Mouse (Mus musculus) T-helper 2 cell (primary cell): Measurements from ENCODE around the gene Ddx25.

Source experiments
- in situ Hi-C: fragments of 300-600 bp; cut with MboI, MseI; formaldehyde crosslinking; loops from one replicate; pipeline ENCODE4 v1.15.1; 2025; ENCODE audit warnings: high pct_unique_total_duplicates

Gene Ddx25

DNA sequence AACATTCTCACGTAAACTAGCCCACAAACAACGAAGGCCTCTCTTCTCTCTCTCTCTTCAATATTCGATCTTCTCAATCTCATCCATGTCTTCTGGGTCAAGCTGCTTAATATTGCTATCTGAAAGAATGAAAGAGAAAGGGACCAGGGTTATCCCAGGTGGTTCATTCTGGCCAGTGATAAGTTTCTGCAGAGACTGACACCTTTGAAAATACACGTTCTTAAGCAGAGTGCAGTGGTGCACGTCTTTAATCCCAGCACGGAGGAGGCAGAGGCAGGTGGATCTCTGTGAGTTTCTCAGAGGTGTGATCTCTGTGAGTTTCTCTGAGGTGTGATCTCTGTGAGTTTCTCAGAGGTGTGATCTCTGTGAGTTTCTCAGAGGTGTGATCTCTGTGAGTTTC, 16.4 kb downstream of the Ddx25 start:
- in situ Hi-C loops, result no loop called here

DNA sequence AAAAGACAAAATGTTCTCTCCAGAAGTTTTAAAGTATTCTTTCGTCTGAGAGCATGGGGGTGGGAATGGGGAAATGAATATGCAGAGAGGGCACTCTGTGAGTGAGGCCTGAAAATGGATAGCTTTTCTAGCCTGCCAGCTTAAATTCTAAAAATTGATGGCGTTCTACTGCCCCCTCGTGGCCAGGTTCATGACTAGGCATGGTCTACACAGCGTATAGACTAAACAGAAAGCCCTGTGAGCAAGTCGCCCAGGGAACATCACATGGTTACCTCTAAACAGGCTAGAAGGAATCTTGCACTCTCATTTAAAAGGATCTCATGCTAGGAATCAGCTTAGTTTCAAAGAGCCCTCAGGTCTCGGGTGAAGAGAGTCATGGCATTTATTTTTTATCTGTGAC, 16.8 kb downstream of the Ddx25 start:
- in situ Hi-C loops, result no loop called here

DNA sequence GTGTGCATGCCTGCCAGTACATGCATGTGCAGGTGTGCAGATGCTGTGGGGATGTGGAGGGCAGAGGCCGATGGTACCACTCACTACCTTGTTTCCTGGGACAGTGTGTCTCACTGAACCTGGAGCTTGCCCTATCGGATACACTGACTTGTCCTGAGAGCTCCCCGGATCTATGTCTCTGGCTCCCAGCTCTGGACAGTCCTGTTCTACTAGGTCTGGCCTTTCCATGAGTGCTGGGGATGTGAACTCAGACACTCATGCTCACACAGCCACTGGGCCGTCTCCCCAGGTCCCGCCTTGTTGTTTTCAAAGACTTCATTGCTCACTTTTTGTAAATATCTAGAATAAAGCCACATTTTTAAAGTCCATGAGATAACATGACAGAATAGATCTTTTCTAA, 17.3 kb downstream of the Ddx25 start:
- in situ Hi-C loops, result no loop called here

DNA sequence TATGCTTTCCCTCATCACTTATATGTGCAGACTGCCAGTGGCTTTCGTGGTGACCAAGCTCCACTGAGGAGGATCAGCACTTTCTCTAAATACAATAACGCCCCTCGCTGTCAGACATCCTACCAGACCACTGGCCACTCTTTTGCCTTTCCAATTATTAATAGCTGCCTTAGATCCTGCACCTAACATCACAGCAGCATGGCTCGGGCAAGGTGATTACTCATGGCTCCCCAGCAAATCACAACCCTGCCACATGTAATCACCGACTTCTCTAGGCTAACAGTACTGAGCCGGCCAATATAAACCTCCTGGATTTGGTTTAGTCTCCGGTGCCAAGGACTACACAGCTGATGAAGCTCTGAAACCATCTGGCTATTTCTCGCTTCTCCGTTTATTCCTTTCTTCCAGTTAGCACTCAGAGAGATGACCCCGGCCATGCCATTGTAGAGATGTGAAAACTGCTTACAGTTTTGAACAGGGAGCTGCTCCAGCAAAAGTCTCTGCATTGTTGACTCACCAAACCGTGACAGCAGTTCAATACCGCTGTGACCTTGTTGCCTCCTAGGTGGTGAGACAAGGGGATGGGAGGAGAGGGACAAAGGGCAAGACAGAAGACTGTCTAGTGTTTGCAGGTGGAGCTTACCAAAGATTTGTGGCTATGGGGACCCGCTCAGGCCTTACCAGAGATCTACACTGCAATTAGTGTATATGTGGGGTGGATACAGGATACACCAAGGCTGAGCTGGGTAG, 19.2 kb downstream of the Ddx25 start:
- in situ Hi-C loops, result loop anchor here (10.0 kb wide), 1 partner anchor 554 kb away; no protein-coding TSS in a partner anchor

DNA sequence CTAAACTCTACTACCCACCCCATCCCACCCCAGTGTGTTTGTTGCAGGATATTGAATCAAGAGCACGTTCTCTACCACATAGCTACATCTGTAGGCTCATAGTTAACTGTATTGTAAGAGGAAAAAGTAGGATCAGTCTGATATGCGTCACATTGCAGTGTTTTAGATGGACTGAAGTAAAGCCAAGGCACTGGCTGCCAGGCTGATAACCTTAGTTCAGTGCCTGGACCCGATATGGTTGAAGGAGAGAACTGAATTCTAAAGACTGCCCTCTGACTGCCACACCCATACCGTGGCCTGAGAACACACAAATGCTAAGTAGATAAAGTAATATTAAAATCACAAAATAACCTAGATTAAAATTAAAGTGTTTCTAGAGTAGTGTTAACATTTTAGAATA, 22.5 kb downstream of the Ddx25 start:
- in situ Hi-C loops, result loop anchor here (10.0 kb wide), 1 partner anchor 551 kb away; no protein-coding TSS in a partner anchor

DNA sequence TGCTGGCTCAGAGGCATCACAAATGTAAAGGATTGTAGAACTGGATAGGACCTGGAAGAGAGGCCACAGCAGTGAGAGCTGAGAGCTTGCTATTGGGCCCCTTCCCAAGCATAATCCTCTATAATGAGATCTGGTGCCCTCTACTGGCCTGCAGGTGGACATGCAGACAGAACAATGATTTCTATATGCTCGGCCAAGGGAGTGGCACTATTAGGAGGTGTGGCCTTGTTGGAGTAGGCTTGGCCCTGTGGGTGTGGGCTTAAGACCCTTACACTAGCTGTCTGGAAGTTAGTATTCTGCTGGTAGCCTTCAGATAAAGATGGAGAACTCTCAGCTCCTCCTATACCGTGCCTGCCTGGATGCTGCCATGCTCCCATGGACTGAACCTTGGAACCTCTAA, 23.2 kb downstream of the Ddx25 start:
- in situ Hi-C loops, result loop anchor here (10.0 kb wide), 1 partner anchor 550 kb away; no protein-coding TSS in a partner anchor

DNA sequence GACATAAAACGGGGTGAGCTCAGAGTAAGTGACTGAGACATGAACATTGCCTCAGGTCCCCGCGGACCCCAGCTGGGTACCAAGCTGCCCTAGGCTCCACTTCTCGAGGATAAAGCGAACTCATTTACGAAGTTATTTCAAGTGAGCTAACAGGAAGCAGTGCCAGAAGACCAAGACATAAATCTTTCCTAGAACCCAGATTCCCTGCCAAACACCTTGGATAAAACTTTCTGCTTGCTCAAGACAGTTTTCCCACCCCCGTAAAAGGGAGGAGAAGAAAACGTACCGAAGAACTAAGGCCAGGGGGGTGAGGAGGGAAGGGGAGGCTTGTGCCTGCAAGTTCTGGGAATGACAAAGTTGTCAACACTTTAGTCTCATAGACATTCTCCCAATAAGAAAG, 25.1 kb downstream of the Ddx25 start:
- in situ Hi-C loops, result loop anchor here (5.0 to 10.0 kb wide), 2 partner anchors 246 to 548 kb away; no protein-coding TSS in a partner anchor

DNA sequence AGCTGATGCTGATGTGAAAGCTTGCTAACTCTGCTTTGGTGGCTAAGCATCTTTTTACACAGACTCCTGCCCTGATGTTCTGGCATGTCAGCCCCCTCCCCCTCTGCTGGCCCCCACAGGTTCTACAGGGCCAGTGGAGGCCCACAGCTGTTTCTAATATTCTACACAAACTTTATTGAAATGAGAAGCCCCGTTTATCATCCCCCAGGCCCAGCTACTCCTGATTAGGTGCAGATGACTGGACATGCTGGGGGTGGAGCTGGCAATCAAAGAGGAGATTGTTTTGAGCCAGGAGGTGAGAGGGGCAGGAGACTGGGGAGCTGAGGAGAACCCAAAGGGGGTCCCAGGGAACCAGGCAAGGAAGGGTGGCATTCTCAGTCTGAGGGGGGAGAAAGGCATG, 28.5 kb downstream of the Ddx25 start:
- in situ Hi-C loops, result loop anchor here (5.0 to 10.0 kb wide), 2 partner anchors 242 to 545 kb away; no protein-coding TSS in a partner anchor

DNA sequence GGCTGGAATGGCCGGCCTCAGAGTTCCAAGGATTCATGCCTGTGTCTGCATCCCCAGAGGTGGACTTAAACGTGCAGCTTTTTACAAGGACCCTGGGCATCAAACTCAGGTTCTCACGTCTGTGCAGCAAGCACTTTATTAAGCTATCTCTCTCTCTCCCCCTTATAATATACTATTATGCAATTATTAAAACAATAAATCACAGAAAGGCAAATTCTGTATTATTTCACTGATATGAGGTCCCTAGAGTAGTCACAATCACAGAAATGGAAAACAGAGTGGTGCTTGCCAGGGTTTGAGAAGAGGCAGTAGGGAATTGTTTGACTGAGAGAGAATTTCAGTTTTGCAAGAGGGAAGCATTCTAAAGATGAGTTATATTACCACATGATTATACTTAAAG, 29.2 kb downstream of the Ddx25 start:
- in situ Hi-C loops, result no loop called here

DNA sequence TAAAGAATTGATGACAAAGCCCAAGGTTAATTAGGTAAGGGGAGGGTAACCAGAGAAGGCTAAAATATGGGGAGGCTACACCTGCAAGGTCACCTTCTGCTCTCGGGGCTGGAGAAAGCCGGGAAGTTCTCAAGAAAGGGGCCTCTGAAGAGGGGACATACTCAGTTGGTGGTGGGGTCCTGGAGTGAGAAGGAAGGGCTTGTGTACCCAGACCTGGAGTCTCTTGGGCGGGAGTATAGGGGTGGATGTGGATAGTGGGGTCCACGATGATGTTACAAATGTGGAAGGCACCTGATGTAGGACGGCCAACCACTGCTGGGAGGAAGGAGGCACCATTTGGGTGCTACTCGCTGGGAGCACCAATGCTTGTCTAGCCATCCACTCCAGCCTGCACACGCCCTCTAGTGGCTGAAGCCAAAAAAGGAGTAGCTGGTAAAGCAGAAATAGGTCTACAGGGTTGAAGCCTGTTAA, 34.4 kb downstream of the Ddx25 start:
- in situ Hi-C loops, result no loop called here

DNA sequence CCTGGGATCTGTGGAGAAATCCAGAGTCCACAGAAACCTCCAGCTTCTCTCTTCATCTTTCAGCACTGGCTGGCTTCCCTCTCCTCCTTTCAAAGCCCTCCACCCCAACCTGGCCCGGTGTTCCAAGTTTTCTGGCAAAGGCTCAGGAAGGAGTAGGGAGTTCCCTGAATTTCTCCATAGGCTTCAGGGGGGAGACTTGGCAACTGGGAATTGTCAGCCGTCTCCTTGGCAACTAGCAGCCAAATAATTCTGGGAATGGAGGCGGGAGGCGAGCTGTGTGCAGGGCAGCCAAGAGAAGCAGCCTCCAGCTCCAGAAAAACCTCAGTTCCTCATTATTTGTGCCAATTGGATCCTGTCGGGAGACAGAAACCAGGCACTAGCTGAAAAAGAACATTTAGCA, 34.8 kb downstream of the Ddx25 start:
- in situ Hi-C loops, result no loop called here

DNA sequence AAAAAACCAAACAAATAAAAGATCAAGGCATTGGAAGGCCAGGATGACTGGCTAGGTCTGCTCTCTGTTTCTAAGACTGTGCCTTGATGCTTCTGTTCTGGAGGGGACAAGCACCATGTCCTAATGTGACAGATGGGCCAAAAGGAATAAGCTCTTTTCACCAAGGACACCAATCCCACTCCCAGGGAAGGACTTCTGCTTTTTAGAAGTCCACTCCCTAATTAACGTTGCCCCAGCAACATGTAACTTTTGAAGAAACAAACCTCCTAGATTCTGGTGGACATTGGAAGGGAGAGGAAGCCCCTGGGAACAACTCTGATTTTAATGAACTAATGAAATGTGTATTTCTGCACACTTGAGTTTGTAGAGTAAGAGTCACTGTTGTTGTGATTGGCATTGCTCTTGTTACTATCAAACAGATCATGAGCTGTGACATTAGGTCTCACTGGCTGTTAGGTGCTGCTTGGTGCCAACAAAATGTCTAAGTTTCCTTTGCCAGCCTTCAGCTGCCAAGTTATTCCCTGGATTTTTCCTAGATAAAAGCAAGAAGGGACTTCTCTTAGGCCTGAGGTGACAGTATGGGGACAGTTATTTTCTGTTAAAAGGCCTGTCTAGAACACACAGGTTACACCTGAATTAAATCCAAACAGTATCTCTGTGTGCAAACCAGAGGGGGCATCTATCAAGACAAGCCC, 35.4 kb downstream of the Ddx25 start:
- in situ Hi-C loops, result no loop called here

DNA sequence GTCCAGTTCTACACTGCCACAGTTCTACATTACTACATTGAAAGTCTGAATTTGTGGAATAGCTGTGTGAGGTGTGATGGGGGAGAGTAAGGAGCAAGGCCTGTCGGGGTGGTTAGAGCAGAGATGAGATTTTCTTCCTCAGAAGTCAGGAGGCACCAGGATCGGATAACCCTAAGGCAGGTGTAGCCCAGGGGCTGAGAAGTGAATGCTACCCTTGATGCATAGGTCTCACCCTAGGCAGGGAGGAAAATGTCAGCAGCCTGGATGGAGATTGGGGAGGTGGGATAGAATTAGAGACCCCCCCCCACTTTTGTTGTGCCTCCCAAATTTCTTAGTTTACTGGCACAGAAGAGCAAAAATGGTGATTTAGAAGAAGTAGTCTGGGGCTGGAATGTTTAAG, 36.1 kb downstream of the Ddx25 start:
- in situ Hi-C loops, result no loop called here

DNA sequence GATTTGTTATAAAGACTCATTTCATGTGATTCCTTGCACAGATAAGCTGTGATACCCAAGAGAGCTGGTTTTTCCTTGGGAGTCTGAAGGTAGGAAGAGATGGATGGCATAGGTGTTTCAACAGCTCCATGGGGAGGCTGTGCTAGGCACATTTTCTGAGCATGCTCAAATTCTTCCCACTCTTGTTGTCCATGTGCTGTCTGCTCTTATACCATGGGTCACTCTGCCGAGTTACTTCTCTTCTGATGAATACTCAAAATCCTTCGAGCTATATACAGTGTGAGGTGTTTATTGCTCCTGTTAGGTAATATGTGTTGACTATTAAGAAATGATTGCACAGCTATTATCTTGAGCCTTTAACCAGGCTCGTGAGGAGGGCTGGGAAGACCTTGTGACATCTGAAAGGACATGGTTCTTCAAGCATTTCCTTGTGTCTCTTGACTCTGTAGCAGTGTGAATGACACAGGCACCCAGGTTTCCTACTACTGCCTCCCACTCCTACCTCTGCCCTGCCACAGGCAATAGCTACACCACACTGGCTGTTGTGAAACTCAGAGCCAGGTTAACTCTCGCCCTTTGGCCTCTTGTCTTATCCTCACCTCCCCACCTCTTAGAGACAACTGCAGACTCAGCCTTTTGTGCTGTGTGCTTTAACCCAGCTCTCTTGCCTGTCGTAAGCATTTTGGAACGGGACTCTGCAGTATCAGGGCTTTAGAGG, 37.5 kb downstream of the Ddx25 start:
- in situ Hi-C loops, result no loop called here

DNA sequence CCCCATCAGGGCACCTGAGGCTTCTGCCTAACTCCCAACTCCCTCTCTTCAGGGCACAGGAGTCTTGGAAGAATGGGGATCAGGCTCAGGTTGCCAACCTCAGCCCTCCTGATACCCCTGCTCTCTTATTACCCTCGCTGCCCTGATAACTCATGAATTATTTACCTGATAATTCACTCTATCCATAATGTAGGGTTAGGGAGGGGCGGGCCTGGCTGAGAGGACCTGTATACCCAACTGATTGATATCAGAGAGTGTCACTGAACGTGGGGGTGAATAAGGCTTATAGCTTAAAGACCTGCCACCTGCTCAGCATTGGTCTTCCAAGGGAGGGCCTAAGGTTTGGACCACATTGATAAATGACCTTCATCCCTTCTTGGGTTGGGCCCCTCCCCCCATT, 40.2 kb downstream of the Ddx25 start, which contains the start of gene Gm1113:
Gene Gm1113 (minus strand): TSS at position 101 of the 400 bp plus-strand sequence.
- in situ Hi-C loops, result no loop called here

DNA sequence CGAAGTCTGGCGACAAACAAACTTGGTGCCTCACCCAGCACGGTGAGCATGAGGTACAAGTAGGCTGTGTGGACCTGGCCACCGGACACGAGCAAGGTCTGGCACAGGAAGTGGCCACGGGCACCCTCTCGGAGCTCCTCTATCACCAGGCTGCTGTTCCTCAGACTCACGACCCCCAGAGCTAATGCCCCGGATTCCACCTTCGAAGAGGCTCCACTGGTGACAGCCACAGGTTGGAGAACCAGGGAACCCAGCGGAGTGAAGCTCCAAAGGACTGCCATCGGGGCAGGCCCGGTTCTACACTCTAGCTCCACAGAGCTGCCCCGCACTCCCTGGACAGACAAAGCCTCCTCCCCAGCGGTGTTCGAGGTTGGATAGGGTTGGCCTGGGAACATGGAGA, 41.6 kb downstream of the Ddx25 start:
- in situ Hi-C loops, result no loop called here

DNA sequence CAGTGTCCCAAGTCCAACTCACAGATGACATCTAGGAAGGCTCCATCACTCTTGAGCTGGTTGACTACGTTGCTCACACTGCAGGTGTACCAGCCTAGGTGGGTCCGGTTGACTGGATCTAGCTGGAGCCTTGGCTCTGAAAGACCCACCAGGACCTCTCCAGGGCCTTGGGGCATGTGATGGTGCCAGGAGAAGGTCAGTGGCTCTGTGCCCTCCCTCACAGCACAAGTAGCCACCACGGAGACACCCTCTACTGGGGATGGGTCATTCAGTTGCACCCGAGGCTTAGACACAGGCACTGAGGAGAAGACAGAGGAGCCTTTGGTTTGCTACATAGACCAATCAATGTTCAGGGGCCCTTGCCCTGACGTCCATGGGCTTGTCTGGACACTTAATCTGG, 42.1 kb downstream of the Ddx25 start:
- in situ Hi-C loops, result no loop called here

DNA sequence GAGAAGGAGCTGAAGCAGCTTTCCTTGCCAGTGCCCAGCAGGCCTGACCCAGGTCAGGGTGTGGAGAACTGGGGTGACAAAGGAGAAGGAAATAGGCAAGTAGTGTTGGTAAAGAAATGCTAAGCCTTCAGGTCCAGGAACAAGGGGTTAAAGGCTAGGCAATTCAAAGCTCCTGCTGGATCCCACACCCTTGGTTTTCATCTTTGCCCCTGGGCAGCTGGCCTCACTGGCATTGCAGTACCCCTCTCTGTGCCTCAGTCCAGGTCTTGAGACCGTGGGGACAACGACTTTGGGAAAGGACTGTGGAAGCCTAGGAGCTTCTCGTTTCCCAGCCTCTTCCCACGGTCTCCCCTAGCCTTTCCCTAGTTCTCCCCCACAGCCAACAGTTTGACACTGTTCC, 44.4 kb downstream of the Ddx25 start:
- in situ Hi-C loops, result no loop called here

DNA sequence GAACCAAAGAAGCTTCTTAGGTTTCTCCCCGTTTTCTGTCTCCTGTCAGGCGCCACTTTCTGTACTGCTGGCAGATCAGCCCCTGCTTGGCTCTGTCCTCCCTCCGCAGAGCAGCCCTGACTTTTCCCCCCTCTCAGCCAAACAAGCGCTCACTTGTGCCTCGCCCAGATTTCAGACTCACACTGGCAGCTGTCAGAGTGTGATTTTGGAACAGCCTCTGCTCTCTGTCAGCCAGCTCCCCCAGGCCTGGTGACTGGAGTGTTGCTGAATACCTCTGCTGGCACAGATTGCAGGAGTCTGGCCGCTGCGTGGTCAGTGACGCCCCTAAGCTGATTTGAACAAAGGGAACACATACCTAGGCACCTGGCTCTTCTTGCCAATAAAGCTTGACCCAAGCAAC, 50.1 kb downstream of the Ddx25 start:
- in situ Hi-C loops, result no loop called here

DNA sequence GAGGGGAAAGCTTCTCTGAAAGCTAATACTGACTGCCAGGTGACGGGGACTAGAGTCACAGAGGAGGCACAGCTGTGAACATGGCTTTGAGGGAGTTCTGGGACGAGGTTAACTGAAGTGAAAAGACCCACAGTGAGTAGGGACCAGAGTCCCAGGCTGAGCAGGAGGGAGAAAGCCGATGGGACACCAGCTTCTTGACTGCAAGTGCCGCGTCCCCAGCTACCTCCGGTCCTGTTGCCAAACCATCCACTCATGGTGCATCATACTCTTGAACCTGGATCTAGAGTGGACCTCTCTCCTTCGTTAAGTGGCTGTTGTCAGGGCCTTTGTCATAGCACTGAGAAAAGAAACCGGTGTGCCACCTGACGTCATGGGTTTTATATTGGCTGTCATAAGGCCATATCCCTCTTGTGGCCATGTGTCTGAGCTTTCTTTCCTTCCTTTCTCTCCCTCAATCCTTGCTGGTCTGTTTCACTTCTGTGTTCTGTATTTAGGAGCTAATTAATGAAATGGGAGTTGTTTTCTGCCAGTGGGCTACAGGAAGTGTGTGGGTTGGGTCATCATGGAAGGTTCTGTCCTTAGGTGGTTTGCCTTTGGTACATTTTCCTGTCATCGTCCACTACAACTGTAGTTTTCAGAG, 55.8 kb downstream of the Ddx25 start:
- in situ Hi-C loops, result no loop called here

DNA sequence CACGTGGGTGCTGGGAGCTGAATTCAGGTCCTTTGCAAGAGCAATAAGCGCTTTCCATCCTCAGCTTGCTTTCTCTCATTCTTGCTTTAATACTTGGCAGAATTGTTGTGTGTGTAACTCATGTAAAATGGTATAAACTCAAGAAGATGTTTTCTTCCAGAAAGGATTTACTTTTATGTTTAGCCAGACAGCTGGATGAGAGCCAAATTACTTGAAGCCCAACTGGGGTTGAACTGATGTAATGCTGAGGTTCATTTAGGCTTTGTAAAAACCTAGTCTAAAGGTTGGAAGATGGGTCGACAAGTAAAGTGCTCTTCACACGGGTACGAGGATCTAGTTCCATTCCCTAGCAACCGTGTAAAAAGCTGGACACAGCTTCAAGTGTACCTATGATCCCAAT, 58.4 kb downstream of the Ddx25 start:
- in situ Hi-C loops, result no loop called here

DNA sequence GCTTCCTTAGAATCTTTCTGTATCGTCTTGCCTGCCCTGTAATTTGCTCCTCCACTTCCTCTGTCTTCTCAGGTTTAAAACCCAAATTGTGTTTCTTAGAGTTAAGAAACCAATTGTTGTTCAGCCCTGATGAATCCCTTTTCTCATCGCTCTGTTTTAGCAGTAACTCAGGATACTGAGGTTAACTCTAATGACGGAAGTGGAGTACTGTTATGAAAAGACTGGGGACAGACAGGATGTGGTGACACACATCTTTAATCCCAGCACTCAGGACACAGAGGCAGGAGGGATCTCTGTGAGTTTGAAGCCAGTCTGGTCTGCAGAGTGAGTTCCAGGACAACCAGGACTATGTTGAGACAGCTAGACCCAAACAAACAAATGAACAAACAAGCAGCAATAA, 62.9 kb downstream of the Ddx25 start:
- in situ Hi-C loops, result no loop called here
